Mouse (Mus musculus): Measurements from ENCODE around the gene Inafm2. TPM values are rescaled to one million over a fixed set of nuclear protein-coding genes. Genes with fewer than 3 reads are reported as not detected.

The Inafm2 gene
- polyA plus RNA-seq, 1 experiment from 2014 or later, result 46.7 TPM

DNA sequence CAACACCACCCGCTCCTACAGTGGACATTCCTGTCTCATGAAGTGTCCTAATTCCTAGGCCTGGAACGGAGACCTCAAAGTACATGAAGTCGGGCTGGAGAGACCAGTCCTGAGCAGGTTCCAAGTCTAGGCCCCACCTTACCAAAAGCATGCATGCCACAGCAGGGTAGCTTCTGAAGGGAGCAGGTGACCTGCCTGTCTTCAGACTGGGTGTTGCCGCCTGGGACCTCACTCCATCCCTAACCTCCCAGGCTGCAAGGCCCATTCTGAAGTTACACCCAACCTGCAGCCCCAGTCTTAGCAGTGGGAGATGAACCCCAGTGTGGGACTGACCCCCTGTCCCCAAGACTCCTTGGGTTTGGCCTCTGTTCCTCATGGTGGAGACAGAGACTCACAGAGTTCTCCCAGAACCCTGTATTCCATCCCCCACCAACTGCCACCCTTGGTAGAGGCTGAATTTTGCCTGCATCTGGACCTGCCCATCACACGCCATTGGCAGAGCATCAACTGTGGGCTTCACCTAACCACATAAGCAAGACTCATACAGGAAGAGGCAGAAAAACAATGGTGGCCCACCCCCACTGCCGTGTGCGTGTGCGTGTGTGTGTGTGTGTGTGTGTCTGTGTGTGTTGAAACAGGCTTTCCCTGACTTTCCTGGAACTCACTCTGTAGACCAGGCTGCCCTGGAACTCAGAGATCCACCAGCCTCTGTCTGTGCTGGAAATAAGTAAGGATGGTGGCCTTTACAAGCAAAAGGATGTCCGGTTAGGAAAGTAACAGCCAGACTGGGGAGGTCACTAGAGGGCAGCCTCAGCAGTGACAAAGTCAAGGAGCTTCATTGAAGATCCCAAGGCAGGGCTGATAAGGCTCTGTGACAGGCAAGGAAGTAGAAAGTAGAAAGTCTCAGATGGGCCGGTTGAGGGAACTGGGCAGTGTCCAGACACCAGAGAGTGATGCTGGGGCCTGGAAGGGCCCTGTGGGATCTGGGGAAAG lies 20.8 kb downstream of the Inafm2 start:
- no peak overlapping the region for H3K4me2 ChIP-seq
- ATAC-seq (replicated peaks; ENCODE audit: insufficient number of reproducible peaks, low FRiP score, low TSS enrichment), result no peak
- no peaks in the 10 kb centered on the region for H3K36me3 ChIP-seq (ENCODE audit: control insufficient read depth, insufficient read depth, low read length)
- no peak overlapping the region for H3K4me3 ChIP-seq (ENCODE audit: low read depth, low read length)
- H3K9ac ChIP-seq (ENCODE audit: low read depth, low read length), result no peak overlapping the region
- no peaks in the 10 kb centered on the region for H3K27me3 ChIP-seq (ENCODE audit: control insufficient read depth, insufficient read depth, low read length)
- WGBS (ENCODE audit: insufficient replicate concordance), result 64% methylated on average over 10 of the region's 10 CpGs
- H3K27ac ChIP-seq (ENCODE audit: low read depth, low read length), result no peak overlapping the region
- H3K9me3 ChIP-seq (replicated peaks; ENCODE audit: control insufficient read depth, low read length), result no peaks in the 10 kb centered on the region
- peaks cover 24% of the 10 kb centered on the region for H3K4me1 ChIP-seq (ENCODE audit: control insufficient read depth, insufficient read depth, low read length)

- Histone ChIP-seq H3K27ac (ENCODE audit: low read depth, low read length) (no peak within 1 kb of the TSS), H3K4me3 (ENCODE audit: low read depth, low read length) (no peak within 1 kb of the TSS), H3K4me2 (no peak within 1 kb of the TSS), H3K9me3 (replicated peaks; ENCODE audit: control insufficient read depth, low read length) (no peaks in the 10 kb centered on the region), H3K36me3 (ENCODE audit: control insufficient read depth, insufficient read depth, low read length) (no peaks in the 10 kb centered on the region), H3K27me3 (ENCODE audit: control insufficient read depth, insufficient read depth, low read length) (no peaks in the 10 kb centered on the region), H3K9ac (ENCODE audit: low read depth, low read length) (no peak within 1 kb of the TSS), H3K4me1 (ENCODE audit: control insufficient read depth, insufficient read depth, low read length) (no peaks in the 10 kb centered on the region)
- no peak; the same call in 1 of the 2 replicates for ATAC-seq (replicated peaks; ENCODE audit: insufficient number of reproducible peaks, low FRiP score, low TSS enrichment)
- WGBS (ENCODE audit: insufficient replicate concordance), result 75% methylated on average over 6 of the region's 6 CpGs
Observed at GRCm38 (mm10) chr2:118772158-118772874, 26.8 kb downstream of the Inafm2 start, which contains the start of gene Phgr1. TSS of gene Phgr1 (plus strand) at chr2:118772769.

- Histone ChIP-seq H3K4me1 (ENCODE audit: control insufficient read depth, insufficient read depth, low read length) (peaks cover 2% of the 10 kb centered on the region; the same call in 1 of the 2 replicates), H3K4me3 (ENCODE audit: low read depth, low read length) (no peak overlapping the region), H3K9me3 (replicated peaks; ENCODE audit: control insufficient read depth, low read length) (no peaks in the 10 kb centered on the region), H3K9ac (ENCODE audit: low read depth, low read length) (no peak overlapping the region), H3K4me2 (no peak overlapping the region), H3K27ac (ENCODE audit: low read depth, low read length) (no peak overlapping the region), H3K36me3 (ENCODE audit: control insufficient read depth, insufficient read depth, low read length) (no peaks in the 10 kb centered on the region), H3K27me3 (ENCODE audit: control insufficient read depth, insufficient read depth, low read length) (no peaks in the 10 kb centered on the region)
- 78% methylated on average over 2 of the region's 2 CpGs for WGBS (ENCODE audit: insufficient replicate concordance)
- no peak for ATAC-seq (replicated peaks; ENCODE audit: insufficient number of reproducible peaks, low FRiP score, low TSS enrichment)
Observed at GRCm38 (mm10) chr2:118774536-118774935, 29.0 kb downstream of the Inafm2 start.

DNA sequence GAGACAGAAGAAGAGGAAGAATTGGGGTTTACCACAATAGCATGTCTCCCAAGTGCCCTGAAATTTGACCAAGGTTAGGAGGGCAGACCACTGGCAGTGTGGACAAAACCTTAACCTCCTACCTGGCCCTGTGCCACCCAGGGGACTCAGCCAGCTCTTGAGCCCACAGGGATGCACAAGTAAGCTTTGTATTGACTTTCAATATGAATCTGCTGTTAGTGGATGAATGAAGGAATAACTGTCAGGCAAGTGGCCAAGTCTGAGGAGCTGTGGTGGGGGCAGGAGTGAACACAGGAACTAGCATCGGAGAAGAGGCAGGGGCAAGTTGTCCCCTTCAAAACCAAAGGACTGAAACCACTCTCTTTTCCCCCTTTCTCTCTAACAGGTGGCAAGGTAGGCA lies 29.8 kb downstream of the Inafm2 start:
- Histone ChIP-seq H3K4me2 (no peak overlapping the region), H3K27ac (ENCODE audit: low read depth, low read length) (no peak overlapping the region), H3K36me3 (ENCODE audit: control insufficient read depth, insufficient read depth, low read length) (no peaks in the 10 kb centered on the region), H3K9ac (ENCODE audit: low read depth, low read length) (no peak overlapping the region), H3K27me3 (ENCODE audit: control insufficient read depth, insufficient read depth, low read length) (peaks cover 5% of the 10 kb centered on the region; the same call in 1 of the 2 replicates), H3K4me1 (ENCODE audit: control insufficient read depth, insufficient read depth, low read length) (peaks cover 2% of the 10 kb centered on the region; the same call in 1 of the 2 replicates), H3K4me3 (ENCODE audit: low read depth, low read length) (no peak overlapping the region), H3K9me3 (replicated peaks; ENCODE audit: control insufficient read depth, low read length) (no peaks in the 10 kb centered on the region)
- ATAC-seq (replicated peaks; ENCODE audit: insufficient number of reproducible peaks, low FRiP score, low TSS enrichment), result no peak
- WGBS (ENCODE audit: insufficient replicate concordance), result 46% methylated on average over 1 of the region's 1 CpGs

GRCm38 (mm10) chr2:118775846-118776245 lies 30.3 kb downstream of the Inafm2 start:
- no peak overlapping the region for H3K4me3 ChIP-seq (ENCODE audit: low read depth, low read length)
- H3K9ac ChIP-seq (ENCODE audit: low read depth, low read length), result no peak overlapping the region
- H3K36me3 ChIP-seq (ENCODE audit: control insufficient read depth, insufficient read depth, low read length), result no peaks in the 10 kb centered on the region
- no peak overlapping the region for H3K27ac ChIP-seq (ENCODE audit: low read depth, low read length)
- H3K9me3 ChIP-seq (replicated peaks; ENCODE audit: control insufficient read depth, low read length), result no peaks in the 10 kb centered on the region
- no peak overlapping the region for H3K4me2 ChIP-seq
- ATAC-seq (replicated peaks; ENCODE audit: insufficient number of reproducible peaks, low FRiP score, low TSS enrichment), result no peak
- 61% methylated on average over 3 of the region's 4 CpGs for WGBS (ENCODE audit: insufficient replicate concordance)
- peaks cover 7% of the 10 kb centered on the region; the same call in 1 of the 2 replicates for H3K27me3 ChIP-seq (ENCODE audit: control insufficient read depth, insufficient read depth, low read length)
- peaks cover 2% of the 10 kb centered on the region; the same call in 1 of the 2 replicates for H3K4me1 ChIP-seq (ENCODE audit: control insufficient read depth, insufficient read depth, low read length)

DNA sequence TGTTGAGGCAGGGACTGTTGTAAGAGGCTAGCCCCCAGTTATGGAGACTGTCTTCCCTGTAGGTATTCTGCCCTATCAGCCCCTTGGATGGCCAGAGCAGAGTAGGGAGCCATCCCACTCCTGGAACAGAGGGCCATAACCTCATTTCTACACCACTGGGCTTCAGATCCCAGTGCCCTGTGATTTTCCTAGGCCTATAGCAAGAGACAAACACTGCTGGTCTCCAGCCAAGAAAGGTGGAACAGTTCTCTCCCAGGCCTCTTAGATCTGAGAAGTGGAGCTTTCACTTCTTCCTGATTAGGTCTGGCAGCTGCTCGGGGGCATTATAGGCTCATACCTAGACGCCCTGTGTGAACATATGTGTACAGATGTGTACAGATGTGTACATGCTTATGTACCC lies 30.7 kb downstream of the Inafm2 start:
- Histone ChIP-seq H3K9ac (ENCODE audit: low read depth, low read length) (no peak overlapping the region), H3K27ac (ENCODE audit: low read depth, low read length) (no peak overlapping the region), H3K4me2 (no peak overlapping the region), H3K4me1 (ENCODE audit: control insufficient read depth, insufficient read depth, low read length) (peaks cover 2% of the 10 kb centered on the region; the same call in 1 of the 2 replicates), H3K36me3 (ENCODE audit: control insufficient read depth, insufficient read depth, low read length) (no peaks in the 10 kb centered on the region), H3K4me3 (ENCODE audit: low read depth, low read length) (no peak overlapping the region), H3K9me3 (replicated peaks; ENCODE audit: control insufficient read depth, low read length) (no peaks in the 10 kb centered on the region), H3K27me3 (ENCODE audit: control insufficient read depth, insufficient read depth, low read length) (peaks cover 7% of the 10 kb centered on the region; the same call in 1 of the 2 replicates)
- WGBS (ENCODE audit: insufficient replicate concordance), result 73% methylated on average over 2 of the region's 2 CpGs
- ATAC-seq (replicated peaks; ENCODE audit: insufficient number of reproducible peaks, low FRiP score, low TSS enrichment), result no peak

GRCm38 (mm10) chr2:118778418-118778817 lies 32.9 kb downstream of the Inafm2 start:
- Histone ChIP-seq H3K4me1 (ENCODE audit: control insufficient read depth, insufficient read depth, low read length) (peaks cover 2% of the 10 kb centered on the region; the same call in 1 of the 2 replicates), H3K27me3 (ENCODE audit: control insufficient read depth, insufficient read depth, low read length) (peaks cover 7% of the 10 kb centered on the region), H3K36me3 (ENCODE audit: control insufficient read depth, insufficient read depth, low read length) (no peaks in the 10 kb centered on the region), H3K9ac (ENCODE audit: low read depth, low read length) (no peak overlapping the region), H3K4me2 (no peak overlapping the region), H3K9me3 (replicated peaks; ENCODE audit: control insufficient read depth, low read length) (no peaks in the 10 kb centered on the region), H3K4me3 (ENCODE audit: low read depth, low read length) (no peak overlapping the region), H3K27ac (ENCODE audit: low read depth, low read length) (no peak overlapping the region)
- ATAC-seq (replicated peaks; ENCODE audit: insufficient number of reproducible peaks, low FRiP score, low TSS enrichment), result no peak
- 73% methylated on average over 4 of the region's 4 CpGs for WGBS (ENCODE audit: insufficient replicate concordance)

- 7% methylated on average over 10 of the region's 10 CpGs for WGBS (ENCODE audit: insufficient replicate concordance)
- H3K9ac ChIP-seq (ENCODE audit: low read depth, low read length), result no peak overlapping the region; the same call in 1 of the 2 replicates
- H3K9me3 ChIP-seq (replicated peaks; ENCODE audit: control insufficient read depth, low read length), result no peaks in the 10 kb centered on the region
- no peak overlapping the region for H3K27ac ChIP-seq (ENCODE audit: low read depth, low read length)
- 0 out of 2 replicates have a peak, but pooled peaks have one; percentile 6 for ATAC-seq (replicated peaks; ENCODE audit: insufficient number of reproducible peaks, low FRiP score, low TSS enrichment)
- peaks cover 2% of the 10 kb centered on the region; the same call in 1 of the 2 replicates for H3K4me1 ChIP-seq (ENCODE audit: control insufficient read depth, insufficient read depth, low read length)
- H3K4me2 ChIP-seq, result peak overlapping the region; percentile 78
- H3K27me3 ChIP-seq (ENCODE audit: control insufficient read depth, insufficient read depth, low read length), result peaks cover 7% of the 10 kb centered on the region
- no peaks in the 10 kb centered on the region for H3K36me3 ChIP-seq (ENCODE audit: control insufficient read depth, insufficient read depth, low read length)
- peak overlapping the region; percentile 41 for H3K4me3 ChIP-seq (ENCODE audit: low read depth, low read length)
Observed at GRCm38 (mm10) chr2:118779065-118779464, 33.5 kb downstream of the Inafm2 start.
